Mouse (Mus musculus): ENCODE measurements around the gene Msantd2. TPM values are rescaled to one million over a fixed set of nuclear protein-coding genes. Genes with fewer than 3 reads are reported as not detected.

Gene Msantd2
- polyA plus RNA-seq, 1 experiment from 2014 or later = 17.5 TPM

- H3K27me3 ChIP-seq (ENCODE audit: control insufficient read depth, insufficient read depth, low read length) = peaks cover 19% of the 10 kb centered on the region; the same call in 1 of the 2 replicates
- H3K4me2 ChIP-seq (ENCODE audit: low read length) = no peak overlapping the region
- WGBS = 66% methylated on average over 2 of the region's 2 CpGs
- H3K36me3 ChIP-seq (ENCODE audit: control insufficient read depth, insufficient read depth, low read length) = peaks cover 36% of the 10 kb centered on the region
- peaks cover 11 to 21% of the 10 kb centered on the region in 2 experiments for H3K4me1 ChIP-seq (ENCODE audit: control insufficient read depth in 2 of 2, insufficient read depth in 2 of 2, low read length in 2 of 2)
- no peak overlapping the region for H3K9ac ChIP-seq (ENCODE audit: low read length)
- H3K9me3 ChIP-seq (ENCODE audit: control insufficient read depth, low read length) = no peaks in the 10 kb centered on the region
- no peak for ATAC-seq (ENCODE audit: insufficient number of reproducible peaks, insufficient read depth, low FRiP score, low read depth)
- H3K4me3 ChIP-seq (ENCODE audit: control insufficient read depth in 1 of 2, insufficient read depth in 1 of 2, low read depth in 1 of 2, low read length in 2 of 2) = no peak overlapping the region
- no peak overlapping the region for H3K27ac ChIP-seq (replicated peaks in 1 of 2; ENCODE audit: control insufficient read depth in 1 of 2, insufficient read depth in 1 of 2, low read depth in 2 of 2, low read length in 2 of 2)
Observed at GRCm38 (mm10) chr9:37525461-37525860, 36.3 kb downstream of the Msantd2 start.

- no peaks in the 10 kb centered on the region for H3K9me3 ChIP-seq (ENCODE audit: control insufficient read depth, low read length)
- peak overlapping the region; percentile 39 to 56; a peak in 3 of 4 replicates for H3K4me3 ChIP-seq (ENCODE audit: control insufficient read depth in 1 of 2, insufficient read depth in 1 of 2, low read depth in 1 of 2, low read length in 2 of 2)
- peaks cover 19% of the 10 kb centered on the region; the same call in 1 of the 2 replicates for H3K27me3 ChIP-seq (ENCODE audit: control insufficient read depth, insufficient read depth, low read length)
- peaks cover 28% of the 10 kb centered on the region for H3K36me3 ChIP-seq (ENCODE audit: control insufficient read depth, insufficient read depth, low read length)
- H3K9ac ChIP-seq (ENCODE audit: low read length) = peak overlapping the region; percentile 79; the same call in 1 of the 2 replicates
- H3K4me1 ChIP-seq (ENCODE audit: control insufficient read depth in 2 of 2, insufficient read depth in 2 of 2, low read length in 2 of 2) = peaks cover 17 to 27% of the 10 kb centered on the region in 2 experiments
- H3K27ac ChIP-seq (replicated peaks in 1 of 2; ENCODE audit: control insufficient read depth in 1 of 2, insufficient read depth in 1 of 2, low read depth in 2 of 2, low read length in 2 of 2) = peak overlapping the region in 1 of 2 experiments; percentile 86; a peak in 1 of 4 replicates
- 28% methylated on average over 21 of the region's 21 CpGs for WGBS
- ATAC-seq (ENCODE audit: insufficient number of reproducible peaks, insufficient read depth, low FRiP score, low read depth) = no peak
- H3K4me2 ChIP-seq (ENCODE audit: low read length) = peak overlapping the region; percentile 95
Observed at GRCm38 (mm10) chr9:37526443-37527395, 37.6 kb downstream of the Msantd2 start.

GRCm38 (mm10) chr9:37527396-37528224, 38.5 kb downstream of the Msantd2 start, which contains the start of gene Esam:
TSS of gene Esam (plus strand) at chr9:37528078.
- H3K36me3 ChIP-seq (ENCODE audit: control insufficient read depth, insufficient read depth, low read length) = peaks cover 23% of the 10 kb centered on the region
- peak within 1 kb of the TSS; percentile 39 to 56 for H3K4me3 ChIP-seq (ENCODE audit: control insufficient read depth in 1 of 2, insufficient read depth in 1 of 2, low read depth in 1 of 2, low read length in 2 of 2)
- no peaks in the 10 kb centered on the region for H3K9me3 ChIP-seq (ENCODE audit: control insufficient read depth, low read length)
- 5% methylated on average over 41 of the region's 41 CpGs for WGBS
- peak within 1 kb of the TSS; percentile 79 for H3K9ac ChIP-seq (ENCODE audit: low read length)
- ATAC-seq (ENCODE audit: insufficient number of reproducible peaks, insufficient read depth, low FRiP score, low read depth) = peak; percentile 67
- H3K4me2 ChIP-seq (ENCODE audit: low read length) = peak within 1 kb of the TSS; percentile 95
- peaks cover 17 to 29% of the 10 kb centered on the region in 2 experiments for H3K4me1 ChIP-seq (ENCODE audit: control insufficient read depth in 2 of 2, insufficient read depth in 2 of 2, low read length in 2 of 2)
- peaks cover 19% of the 10 kb centered on the region; the same call in 1 of the 2 replicates for H3K27me3 ChIP-seq (ENCODE audit: control insufficient read depth, insufficient read depth, low read length)
- peak within 1 kb of the TSS; percentile 79 to 86 for H3K27ac ChIP-seq (replicated peaks in 1 of 2; ENCODE audit: control insufficient read depth in 1 of 2, insufficient read depth in 1 of 2, low read depth in 2 of 2, low read length in 2 of 2)

- ATAC-seq (ENCODE audit: insufficient number of reproducible peaks, insufficient read depth, low FRiP score, low read depth) = no peak
- Histone ChIP-seq H3K4me2 (ENCODE audit: low read length) (peak overlapping the region; percentile 95), H3K36me3 (ENCODE audit: control insufficient read depth, insufficient read depth, low read length) (peaks cover 16% of the 10 kb centered on the region), H3K9me3 (ENCODE audit: control insufficient read depth, low read length) (no peaks in the 10 kb centered on the region), H3K27ac (replicated peaks in 1 of 2; ENCODE audit: control insufficient read depth in 1 of 2, insufficient read depth in 1 of 2, low read depth in 2 of 2, low read length in 2 of 2) (peak overlapping the region; percentile 79 to 86), H3K9ac (ENCODE audit: low read length) (peak overlapping the region; percentile 79), H3K4me1 (ENCODE audit: control insufficient read depth in 2 of 2, insufficient read depth in 2 of 2, low read length in 2 of 2) (peaks cover 17 to 29% of the 10 kb centered on the region in 2 experiments), H3K27me3 (ENCODE audit: control insufficient read depth, insufficient read depth, low read length) (peaks cover 19% of the 10 kb centered on the region; the same call in 1 of the 2 replicates), H3K4me3 (ENCODE audit: control insufficient read depth in 1 of 2, insufficient read depth in 1 of 2, low read depth in 1 of 2, low read length in 2 of 2) (peak overlapping the region; percentile 39 to 56)
- 38% methylated on average over 9 of the region's 9 CpGs for WGBS
Observed at GRCm38 (mm10) chr9:37528225-37528970, 39.3 kb downstream of the Msantd2 start.

- WGBS = 2% methylated on average over 32 of the region's 32 CpGs
- Histone ChIP-seq H3K4me1 (ENCODE audit: control insufficient read depth in 2 of 2, insufficient read depth in 2 of 2, low read length in 2 of 2) (peaks cover 17 to 26% of the 10 kb centered on the region in 2 experiments), H3K27me3 (ENCODE audit: control insufficient read depth, insufficient read depth, low read length) (peaks cover 19% of the 10 kb centered on the region; the same call in 1 of the 2 replicates), H3K4me2 (ENCODE audit: low read length) (peak overlapping the region; percentile 95), H3K9ac (ENCODE audit: low read length) (peak overlapping the region; percentile 79), H3K4me3 (ENCODE audit: control insufficient read depth in 1 of 2, insufficient read depth in 1 of 2, low read depth in 1 of 2, low read length in 2 of 2) (peak overlapping the region; percentile 39 to 56), H3K9me3 (ENCODE audit: control insufficient read depth, low read length) (no peaks in the 10 kb centered on the region), H3K36me3 (ENCODE audit: control insufficient read depth, insufficient read depth, low read length) (0 out of 2 replicates have a peak, but pooled peaks cover 12% of the 10 kb centered on the region), H3K27ac (replicated peaks in 1 of 2; ENCODE audit: control insufficient read depth in 1 of 2, insufficient read depth in 1 of 2, low read depth in 2 of 2, low read length in 2 of 2) (peak overlapping the region; percentile 79 to 86)
- peak; percentile 77 for ATAC-seq (ENCODE audit: insufficient number of reproducible peaks, insufficient read depth, low FRiP score, low read depth)
Observed at GRCm38 (mm10) chr9:37530031-37530887, 41.1 kb downstream of the Msantd2 start.

- peak overlapping the region; percentile 68 to 86 for H3K27ac ChIP-seq (replicated peaks in 1 of 2; ENCODE audit: control insufficient read depth in 1 of 2, insufficient read depth in 1 of 2, low read depth in 2 of 2, low read length in 2 of 2)
- 0 out of 2 replicates have a peak, but pooled peaks have one; percentile 25 for ATAC-seq (ENCODE audit: insufficient number of reproducible peaks, insufficient read depth, low FRiP score, low read depth)
- peak overlapping the region; percentile 39 to 56 for H3K4me3 ChIP-seq (ENCODE audit: control insufficient read depth in 1 of 2, insufficient read depth in 1 of 2, low read depth in 1 of 2, low read length in 2 of 2)
- H3K27me3 ChIP-seq (ENCODE audit: control insufficient read depth, insufficient read depth, low read length) = peaks cover 19% of the 10 kb centered on the region; the same call in 1 of the 2 replicates
- 0 out of 2 replicates have a peak, but pooled peaks cover 7% of the 10 kb centered on the region for H3K36me3 ChIP-seq (ENCODE audit: control insufficient read depth, insufficient read depth, low read length)
- peaks cover 17 to 25% of the 10 kb centered on the region in 2 experiments for H3K4me1 ChIP-seq (ENCODE audit: control insufficient read depth in 2 of 2, insufficient read depth in 2 of 2, low read length in 2 of 2)
- H3K9me3 ChIP-seq (ENCODE audit: control insufficient read depth, low read length) = no peaks in the 10 kb centered on the region
- 3% methylated on average over 31 of the region's 31 CpGs for WGBS
- H3K9ac ChIP-seq (ENCODE audit: low read length) = peak overlapping the region; percentile 79
- H3K4me2 ChIP-seq (ENCODE audit: low read length) = peak overlapping the region; percentile 95
Observed at GRCm38 (mm10) chr9:37530888-37531705, 42.0 kb downstream of the Msantd2 start.
